Mouse (Mus musculus) lung, postnatal 0 days (tissue): ENCODE results near the gene H2-M10.1. TPM values are rescaled to one million over a fixed set of nuclear protein-coding genes. Genes with fewer than 3 reads are reported as not detected.

ENCODE experiments used
- ATAC-seq: fragments of 200-750 bp; cut with Nextera tagmentation; 2 replicates; pipeline ENCODE4 v1.8.0; 2017; ENCODE audit warnings: moderate library complexity
- DNase-seq: peaks from one replicate; pipeline ENCODE4 v3.0.0-alpha.2; 2016; ENCODE audit warnings: low spot score
- H3K27ac ChIP-seq: fragments of 300-500 bp; sonication (generic); 2 replicates; pipeline ENCODE4 v1.5.1; 2014; ENCODE audit warnings: antibody characterized with exemption, mild to moderate bottlenecking, low read length, mixed read lengths
- H3K27me3 ChIP-seq: fragments of 300-500 bp; sonication (generic); replicated peaks from 2 replicates; pipeline ENCODE4 v1.6.1; 2014; ENCODE audit warnings: low read length, mixed read lengths; ENCODE audit not compliant: insufficient read depth
- H3K36me3 ChIP-seq: fragments of 300-500 bp; sonication (generic); 2 replicates; pipeline ENCODE4 v1.6.1; 2014; ENCODE audit warnings: low read length, mixed read lengths; ENCODE audit not compliant: insufficient read depth
- H3K4me1 ChIP-seq: fragments of 300-500 bp; sonication (generic); 2 replicates; pipeline ENCODE4 v1.6.1; 2014; ENCODE audit warnings: antibody characterized with exemption, low read depth, low read length, mixed read lengths; ENCODE audit not compliant: insufficient read depth
- H3K4me2 ChIP-seq: fragments of 300-500 bp; sonication (generic); replicated peaks from 2 replicates; pipeline ENCODE4 v1.6.1; 2014; ENCODE audit warnings: low read depth, mild to moderate bottlenecking, low read length, moderate library complexity, mixed read lengths
- H3K4me3 ChIP-seq: fragments of 300-500 bp; sonication (generic); 2 replicates; pipeline ENCODE4 v1.5.1; 2014; ENCODE audit warnings: low read depth, low read length
- H3K9ac ChIP-seq: fragments of 300-500 bp; sonication (generic); replicated peaks from 2 replicates; pipeline ENCODE4 v1.6.1; 2014; ENCODE audit warnings: low read depth, mild to moderate bottlenecking
- H3K9me3 ChIP-seq: fragments of 300-500 bp; sonication (generic); 2 replicates; pipeline ENCODE4 v1.6.1; 2016; ENCODE audit warnings: low read length, mixed read lengths
- CTCF ChIP-seq: IDR thresholded peaks from 2 replicates; pipeline ENCODE4 v1.5.1; 2016; ENCODE audit warnings: antibody characterized with exemption, mild to moderate bottlenecking
- EP300 ChIP-seq: IDR thresholded peaks from 2 replicates; pipeline ENCODE4 v1.6.1; 2016; ENCODE audit warnings: antibody characterized with exemption, mild to moderate bottlenecking, control low read depth
- WGBS: fragments of 180-500 bp; shearing (Covaris S2); extraction: QIAGEN DNeasy Blood & Tissue Kit; methylation state at CpG from one replicate; pipeline ENCODE4 v1.1.7; 2014; 5-methylcytosine and 5-hydroxymethylcytosine counted together
- polyA plus RNA-seq: library from polyadenylated mRNA; unstranded; fragments of >200 nt; fragmentation: Nextera tagmentation; extraction: Ambion mirVana; gene quantifications from 2 replicates; pipeline ENCODE4 v1.2.1, GENCODE M21; 2015

H2-M10.1 gene
- polyA plus RNA-seq, 1 experiment from 2014 or later = not detected

DNA sequence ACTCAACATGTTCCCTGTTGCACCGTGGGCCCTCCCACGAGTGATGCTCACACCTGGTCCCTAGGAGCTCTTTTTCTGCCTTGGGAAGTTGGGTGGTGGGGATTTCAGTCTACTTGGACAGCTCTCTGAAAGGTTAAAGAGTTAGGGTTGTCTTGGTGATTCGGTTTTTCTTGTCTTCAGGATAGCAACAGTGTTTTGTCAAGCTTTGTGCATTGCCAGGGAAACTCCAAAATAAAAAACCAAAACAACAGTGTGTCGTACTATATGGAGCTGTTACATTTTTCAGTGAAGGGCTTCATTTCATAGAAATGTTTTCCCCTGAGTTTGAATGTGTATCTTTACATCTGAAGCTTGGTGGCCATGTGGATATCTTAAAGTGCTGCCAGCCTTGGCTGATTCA is 51.2 kb downstream of the H2-M10.1 start:
- Histone ChIP-seq H3K9ac (no peak overlapping the region), H3K9me3 (no peaks in the 10 kb centered on the region), H3K27ac (no peak overlapping the region), H3K4me1 (peaks cover 13% of the 10 kb centered on the region; the same call in 1 of the 2 replicates), H3K27me3 (no peaks in the 10 kb centered on the region), H3K36me3 (peaks cover 9% of the 10 kb centered on the region; the same call in 1 of the 2 replicates), H3K4me2 (no peak overlapping the region), H3K4me3 (no peak overlapping the region)
- DNase-seq (no peak), ATAC-seq (no peak)
- 80% methylated on average over 4 of the region's 4 CpGs for WGBS
- TF ChIP-seq EP300 (no peak), CTCF (no peak)

DNA sequence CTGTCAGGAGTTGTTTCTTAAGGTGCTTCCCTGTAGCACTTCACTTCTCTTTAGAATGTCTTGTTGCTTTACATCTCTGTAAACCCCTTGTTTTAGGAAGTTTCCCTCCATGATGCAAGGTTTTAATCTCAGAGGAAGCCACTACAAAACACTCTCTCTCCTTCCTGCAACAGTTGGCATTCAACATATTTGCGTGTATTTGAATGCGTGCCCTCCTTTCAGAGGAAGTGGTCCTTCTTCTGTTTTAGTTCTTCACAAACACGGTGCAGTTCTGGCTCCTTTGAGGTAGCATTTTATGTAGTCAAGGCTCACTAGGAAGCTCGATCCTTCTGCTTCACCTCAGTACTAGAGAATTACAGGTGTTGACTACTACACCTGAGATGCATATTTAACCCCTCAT is 52.2 kb downstream of the H2-M10.1 start:
- 77% methylated on average over 4 of the region's 4 CpGs for WGBS
- Histone ChIP-seq H3K4me1 (peaks cover 13% of the 10 kb centered on the region; the same call in 1 of the 2 replicates), H3K9ac (no peak overlapping the region), H3K27ac (no peak overlapping the region), H3K9me3 (no peaks in the 10 kb centered on the region), H3K4me2 (no peak overlapping the region), H3K27me3 (no peaks in the 10 kb centered on the region), H3K36me3 (peaks cover 9% of the 10 kb centered on the region; the same call in 1 of the 2 replicates), H3K4me3 (no peak overlapping the region)
- ATAC-seq (no peak), DNase-seq (no peak)
- TF ChIP-seq EP300 = no peak
- TF ChIP-seq CTCF = no peak

Other genes starting within 250 kb of the H2-M10.1 start
- not detected in 2 replicates for gene Gm19684, start 204.5 kb downstream of the H2-M10.1 start, polyA plus RNA-seq
- gene Gm7030, start 196.7 kb downstream of the H2-M10.1 start, polyA plus RNA-seq = not detected in 2 replicates
- gene Gm8909, start 157.6 kb downstream of the H2-M10.1 start, polyA plus RNA-seq = 6.7 and 9.6 TPM in 2 replicates
- gene H2-T3, start 135.9 kb downstream of the H2-M10.1 start, polyA plus RNA-seq = 0.12 TPM in 2 replicates
- gene Rpp21, start 68.1 kb downstream of the H2-M10.1 start, polyA plus RNA-seq = 129 and 146 TPM in 2 replicates
- 9.2 and 10.4 TPM in 2 replicates for gene Trim39, start 53.9 kb downstream of the H2-M10.1 start, polyA plus RNA-seq
- gene H2-M10.2, start 39.7 kb downstream of the H2-M10.1 start, polyA plus RNA-seq = not detected in 2 replicates
- not detected in 2 replicates for gene H2-M10.3, start 42.3 kb upstream of the H2-M10.1 start, polyA plus RNA-seq
- not detected in 2 replicates for gene H2-M10.4, start 136.2 kb upstream of the H2-M10.1 start, polyA plus RNA-seq
- gene H2-M11, start 220.9 kb upstream of the H2-M10.1 start, polyA plus RNA-seq = not detected in 2 replicates